Mouse (Mus musculus) testis, postnatal 10 days (tissue): ENCODE measurements around the gene Vwa3b.
A peak's percentile ranks its signal among the peaks of the same experiment; 100 is the strongest.

Source experiments
- DNase-seq: peaks from one replicate; pipeline ENCODE4 v3.0.0; 2021; ENCODE audit warnings: low spot score

Gene Vwa3b

DNA sequence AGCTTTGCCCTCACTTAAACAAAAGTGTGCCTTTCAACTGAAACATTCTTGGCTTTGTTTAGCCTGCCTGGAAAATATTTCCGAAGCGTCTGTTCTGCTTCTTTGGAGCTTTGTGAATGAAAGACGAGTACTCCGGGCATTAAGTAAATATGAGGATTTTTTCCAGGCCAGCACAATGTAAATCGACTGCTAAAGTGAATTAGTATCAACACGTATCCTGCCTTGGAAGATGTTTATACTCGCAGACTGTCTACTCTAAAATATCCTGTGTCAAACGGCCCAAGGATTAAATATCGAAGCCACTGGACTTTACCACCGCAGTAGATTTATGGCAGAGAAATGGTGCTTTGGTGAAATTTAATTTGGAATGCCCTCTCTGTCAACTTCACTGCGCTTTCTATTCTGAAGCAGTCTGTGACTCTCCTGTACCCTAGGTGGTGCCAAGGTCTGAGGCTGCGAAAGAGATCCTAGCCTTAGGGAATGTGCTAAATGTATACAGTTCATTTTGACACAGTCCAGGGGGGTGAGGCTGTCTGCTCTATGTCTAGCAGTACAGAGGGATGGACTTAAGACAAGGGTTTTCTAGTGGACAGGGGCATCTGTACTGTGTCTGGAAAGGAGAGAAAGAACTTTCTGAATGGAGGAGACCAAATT lies 98.4 kb downstream of the Vwa3b start:
- DNase-seq, result no peak

DNA sequence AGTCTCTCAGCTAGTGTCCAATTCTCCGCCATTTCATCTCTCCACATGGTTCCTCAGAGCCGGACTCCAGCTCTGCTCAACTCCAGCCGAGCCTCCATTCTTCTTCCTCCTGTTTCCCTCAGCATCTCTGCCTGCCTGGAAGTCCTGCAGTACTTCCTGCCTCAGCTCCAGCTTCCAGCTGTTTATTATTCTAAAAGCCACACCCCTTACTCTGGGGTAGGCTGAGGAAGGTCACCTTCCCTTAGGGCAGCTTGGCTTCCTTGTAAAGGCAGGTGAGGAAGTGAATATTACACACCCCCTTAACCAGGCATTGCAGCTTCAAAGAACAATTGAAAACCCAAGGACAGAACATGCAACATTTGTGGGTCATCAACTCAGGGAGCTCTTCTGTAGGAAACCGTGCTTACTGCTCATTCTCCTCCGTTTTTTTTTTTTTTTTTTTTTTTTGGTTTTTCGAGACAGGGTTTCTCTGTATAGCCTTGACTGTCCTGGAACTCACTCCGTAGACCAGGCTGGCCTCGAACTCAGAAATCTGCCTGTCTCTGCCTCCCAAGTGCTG lies 103.7 kb downstream of the Vwa3b start:
- no peak for DNase-seq

DNA sequence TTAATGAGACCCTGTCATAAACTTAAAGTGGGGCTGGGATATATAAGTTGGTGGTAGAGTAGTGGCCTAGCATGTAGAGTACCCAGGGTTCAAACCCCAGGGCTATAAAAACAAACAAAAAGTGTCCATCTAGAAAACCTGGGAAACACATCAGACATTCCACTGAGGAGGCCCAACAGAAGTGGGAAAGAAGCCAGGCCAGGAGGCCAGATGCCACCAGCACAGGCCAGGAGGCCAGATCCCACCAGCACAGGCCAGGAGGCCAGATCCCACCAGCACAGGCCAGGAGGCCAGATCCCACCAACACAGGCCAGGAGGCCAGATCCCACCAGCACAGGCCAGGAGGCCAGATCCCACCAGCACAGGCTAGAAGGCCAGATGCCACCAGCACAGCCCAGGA lies 104.8 kb downstream of the Vwa3b start:
- no peak for DNase-seq

DNA sequence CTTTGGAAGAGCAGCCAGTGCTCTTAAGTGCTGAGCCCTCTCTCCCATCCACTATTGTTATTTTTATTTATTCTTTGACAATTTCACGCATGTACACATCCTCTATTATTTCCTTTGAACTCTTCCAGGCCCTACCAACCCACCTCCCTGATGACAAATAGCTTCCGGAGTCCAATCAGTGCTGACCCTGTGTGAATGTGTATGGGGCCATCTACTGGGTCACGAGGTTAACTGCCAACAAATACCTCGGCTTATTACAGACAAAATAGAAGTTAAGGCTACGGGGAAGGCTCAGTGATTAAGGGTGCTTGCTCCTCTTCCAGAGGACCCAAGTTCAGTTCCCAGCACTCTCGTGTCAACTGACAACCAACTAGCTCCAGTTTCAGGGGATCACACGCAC lies 106.0 kb downstream of the Vwa3b start:
- no peak for DNase-seq

DNA sequence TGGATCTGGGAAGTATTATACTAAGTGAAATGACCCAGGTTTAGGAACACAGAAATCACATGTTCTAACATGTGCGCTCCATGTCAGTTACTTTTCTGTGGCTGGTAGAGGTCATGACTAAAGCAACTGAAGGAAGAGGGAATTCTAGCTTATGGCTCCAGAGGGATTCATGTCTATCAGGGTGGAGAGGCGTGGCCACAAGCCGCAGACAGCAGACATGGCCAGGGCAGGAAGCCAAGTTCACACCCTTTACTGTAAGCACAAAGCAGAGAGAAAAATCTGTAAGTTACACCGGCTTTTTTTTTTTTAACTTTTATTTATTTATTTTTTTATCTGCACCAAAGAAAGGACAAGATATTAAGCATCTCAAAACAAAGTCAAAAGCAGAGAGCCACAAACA lies 119.6 kb downstream of the Vwa3b start:
- DNase-seq, result no peak

DNA sequence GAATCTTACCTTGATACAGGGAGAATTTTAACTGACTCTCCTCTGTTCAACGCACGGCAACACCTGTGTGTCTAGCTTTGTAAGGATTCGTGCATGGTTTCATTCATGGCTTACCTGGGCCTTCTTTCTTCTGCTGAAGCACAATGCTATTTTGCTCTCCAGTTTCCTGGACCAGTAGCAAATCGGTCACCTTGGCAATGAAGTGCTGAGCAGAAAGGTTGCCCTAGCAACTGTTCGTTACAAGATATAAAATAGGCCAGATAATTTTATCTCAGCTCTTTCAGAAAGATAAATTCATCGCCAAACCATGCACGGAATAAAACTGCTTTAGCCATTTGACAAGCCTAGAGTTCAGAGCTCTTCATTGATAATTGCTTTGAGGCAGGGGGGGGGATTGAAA lies 123.5 kb downstream of the Vwa3b start:
- no peak for DNase-seq

DNA sequence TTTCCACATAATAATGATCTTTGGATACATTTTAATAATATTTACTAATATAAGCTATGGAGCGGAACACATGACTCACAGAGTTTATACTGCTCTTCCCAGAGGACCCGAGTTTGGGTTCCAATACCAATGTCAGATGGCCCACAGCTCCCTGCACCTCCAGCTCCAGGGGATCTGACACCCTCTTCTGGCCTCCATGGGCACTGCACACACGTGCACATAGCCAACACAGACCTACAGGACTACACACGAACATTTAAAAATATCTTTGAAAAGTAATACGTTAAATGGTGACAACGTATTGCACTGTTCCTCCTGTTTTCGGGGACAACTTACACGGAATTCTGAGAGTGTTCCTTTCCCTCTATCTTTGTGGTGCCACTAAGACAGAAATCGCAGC lies 125.5 kb downstream of the Vwa3b start:
- DNase-seq, result no peak

DNA sequence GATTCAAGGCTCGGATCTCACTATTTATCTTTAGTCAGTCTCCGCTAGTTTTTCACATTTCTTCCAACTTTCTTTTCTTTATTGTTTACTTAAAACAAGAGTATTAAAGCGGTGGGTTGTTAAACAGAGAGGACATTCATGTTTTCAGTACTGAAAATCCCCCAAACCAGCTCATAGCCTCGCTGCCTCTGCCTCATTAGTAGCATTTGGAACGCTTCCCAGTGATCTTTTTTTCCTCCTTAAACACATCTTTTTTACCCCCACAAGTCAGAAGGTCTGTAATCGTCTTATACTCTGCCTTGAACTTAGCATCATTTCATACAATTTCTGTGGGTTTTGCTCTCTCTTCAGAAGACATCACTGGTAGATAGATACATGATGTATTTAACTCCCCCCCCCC lies 139.7 kb downstream of the Vwa3b start:
- DNase-seq, result no peak

DNA sequence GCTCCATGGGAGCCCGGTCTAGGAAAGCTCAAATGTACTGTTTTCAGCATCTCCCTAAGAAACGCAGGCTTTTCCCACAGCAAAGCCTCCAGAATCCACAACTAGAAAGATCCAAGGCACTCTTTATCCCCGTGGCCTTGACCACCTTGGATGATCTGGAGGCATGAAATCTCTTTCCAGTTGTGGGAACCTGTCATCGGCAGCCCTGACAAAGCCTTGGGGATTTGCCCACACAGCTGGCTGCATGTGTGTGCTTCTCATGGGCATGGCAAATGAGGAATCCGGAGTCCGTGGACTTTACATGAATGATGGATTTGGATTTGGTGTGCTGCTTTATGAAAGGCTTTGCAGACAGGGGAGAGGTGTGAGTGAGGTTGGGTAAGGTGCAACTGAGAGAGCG lies 141.5 kb downstream of the Vwa3b start:
- no peak for DNase-seq

DNA sequence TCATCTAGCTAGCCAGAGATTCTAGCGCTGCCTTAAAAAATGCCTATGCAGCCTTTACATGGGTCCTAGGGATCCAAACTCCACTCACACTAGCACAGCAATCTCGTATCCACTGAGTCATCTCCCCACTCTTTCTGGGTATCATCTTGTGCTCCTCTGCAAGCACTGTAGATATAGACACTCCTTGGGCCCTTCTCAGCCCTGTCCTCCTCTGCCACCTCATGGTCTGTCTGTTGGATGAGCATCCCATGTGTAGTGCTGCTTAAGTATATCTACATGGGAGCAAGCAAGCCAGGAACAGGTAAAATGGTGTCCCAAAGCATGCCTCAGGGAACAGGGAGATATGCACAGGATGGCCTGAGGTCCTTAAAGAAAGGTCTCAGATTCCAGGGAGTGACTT lies 151.5 kb downstream of the Vwa3b start:
- no peak for DNase-seq

DNA sequence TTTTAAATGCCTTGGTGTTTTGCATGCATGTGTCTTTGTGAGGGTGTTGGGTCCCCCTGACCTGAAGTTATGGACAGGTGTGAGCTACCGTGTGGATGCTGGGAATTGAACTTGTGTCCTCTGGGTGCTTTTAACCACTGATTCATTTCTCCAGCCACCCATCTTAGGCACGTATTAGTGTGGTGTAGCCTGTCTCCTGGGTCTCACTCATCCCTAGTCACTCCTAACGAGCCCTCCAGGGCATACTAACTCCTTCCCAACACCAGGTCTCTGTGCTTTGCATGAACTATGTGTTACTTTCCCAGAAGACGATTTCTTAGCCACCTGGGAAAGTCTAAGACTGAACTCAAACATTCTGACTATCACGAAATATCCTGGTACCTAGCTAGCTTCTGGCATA lies 153.5 kb downstream of the Vwa3b start:
- DNase-seq, result no peak

DNA sequence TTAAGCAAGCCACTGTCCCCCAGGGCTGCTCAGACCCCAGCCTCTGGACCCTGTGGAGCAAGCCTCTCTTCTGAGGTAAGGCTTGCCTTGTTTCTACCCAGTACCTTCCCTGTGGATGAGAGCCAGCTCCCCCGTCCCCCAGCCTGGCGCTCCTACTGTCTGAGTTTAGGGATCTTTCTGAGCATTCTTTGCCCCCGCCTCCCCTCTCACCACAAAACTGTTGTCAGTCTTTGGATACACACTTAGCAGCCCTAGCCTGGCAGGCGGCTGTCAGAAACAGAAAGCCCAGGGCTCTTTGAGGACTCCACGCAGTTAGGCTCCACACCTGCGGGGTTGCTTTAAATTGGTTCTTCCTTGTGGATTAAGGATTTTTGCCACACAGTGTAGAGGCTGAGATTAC lies 160.7 kb downstream of the Vwa3b start:
- DNase-seq, result no peak

DNA sequence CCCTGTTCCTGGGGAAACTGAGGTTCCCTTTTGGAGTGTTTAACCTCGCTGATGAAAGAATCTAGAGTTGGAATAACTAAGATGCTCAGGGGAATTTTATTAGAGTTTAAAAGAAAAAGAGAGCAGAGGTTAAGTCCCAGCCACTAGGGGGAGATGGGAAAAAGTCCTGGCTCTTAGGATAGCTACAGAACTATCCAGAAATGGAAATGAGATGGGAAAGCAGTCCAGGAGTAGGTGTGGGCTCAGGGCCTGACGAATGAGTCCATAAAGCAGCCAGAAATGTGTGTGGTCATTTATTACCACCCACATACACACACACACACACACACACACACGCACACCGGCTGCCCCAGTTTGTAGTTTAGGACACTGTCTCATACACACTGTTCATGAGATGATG lies 168.2 kb downstream of the Vwa3b start:
- DNase-seq, result no peak

DNA sequence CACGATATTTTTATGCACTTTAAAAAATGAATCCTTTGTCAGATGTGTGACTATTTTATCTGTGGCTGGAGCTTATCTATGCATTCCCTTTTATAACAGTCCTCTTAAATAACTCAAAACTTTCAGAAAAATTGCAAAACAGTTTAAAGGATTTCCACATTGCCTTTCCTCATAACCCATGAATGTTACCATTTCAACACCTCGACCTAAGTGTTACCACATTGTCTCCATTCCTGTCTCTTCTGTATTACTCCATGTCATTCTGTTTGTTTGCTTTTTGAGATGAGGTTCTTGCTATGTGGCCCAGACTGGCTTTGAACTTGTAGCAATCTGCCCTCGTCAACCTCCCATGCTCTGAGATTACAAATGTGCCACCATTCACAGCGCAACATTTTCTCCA lies 175.0 kb downstream of the Vwa3b start:
- DNase-seq, result no peak

DNA sequence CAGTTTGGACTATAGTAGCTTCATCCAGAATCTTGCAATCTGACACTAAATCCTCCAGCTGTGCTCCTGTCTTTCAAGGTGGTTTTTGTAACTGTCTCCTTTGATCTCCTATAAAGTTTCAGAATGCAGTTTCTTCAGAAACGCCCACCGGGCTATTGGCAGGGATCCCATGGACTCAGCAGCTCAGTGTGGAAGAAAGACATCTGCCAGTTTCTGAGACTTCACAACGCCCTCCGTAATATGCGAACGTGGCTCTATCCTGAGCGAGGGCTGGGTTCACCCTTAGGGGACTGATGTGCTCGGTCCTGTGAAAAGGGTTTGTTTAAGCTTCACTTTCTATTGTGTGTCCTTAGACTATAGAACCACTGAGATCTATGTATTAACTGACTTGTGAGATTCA lies 181.3 kb downstream of the Vwa3b start:
- no peak for DNase-seq

DNA sequence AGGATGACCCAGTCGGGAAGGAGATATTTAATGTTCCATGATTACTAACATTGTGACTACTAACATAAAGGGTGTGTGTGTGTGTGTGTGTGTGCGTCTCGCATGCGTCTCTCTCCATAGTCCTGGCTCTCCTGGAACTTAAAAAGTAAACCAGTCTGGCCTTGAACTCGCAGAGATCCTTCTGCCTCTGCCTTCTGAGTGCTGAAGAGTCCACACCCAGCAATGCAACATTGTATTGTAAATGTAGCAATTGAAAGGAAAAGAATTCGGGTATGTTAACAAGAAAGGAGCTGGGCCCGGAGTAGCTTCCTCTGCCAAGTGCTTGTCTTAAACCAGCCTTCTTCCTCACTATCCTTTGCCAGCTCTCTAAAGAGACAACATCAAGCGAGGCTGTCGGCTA lies 186.0 kb downstream of the Vwa3b start:
- DNase-seq, result no peak

DNA sequence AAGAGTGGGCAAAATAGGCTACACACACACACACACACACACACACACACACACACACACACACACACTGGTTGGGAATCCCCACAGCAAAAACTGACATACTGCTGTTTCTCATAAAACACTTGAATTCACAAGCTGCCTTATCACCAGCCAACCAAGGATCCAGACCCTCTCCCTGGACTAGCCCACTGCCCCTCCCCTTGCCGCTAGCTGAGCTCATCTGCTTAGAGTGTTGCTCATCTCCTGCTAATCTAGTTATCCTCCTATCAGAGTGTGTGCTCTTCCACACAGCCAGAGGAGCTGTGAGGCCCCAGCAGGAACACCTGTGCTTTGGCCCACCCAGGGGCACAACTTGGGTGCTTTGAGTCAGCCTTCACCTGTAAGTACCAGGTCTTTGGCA lies 187.7 kb downstream of the Vwa3b start, which contains the start of gene Cnga3:
Gene Cnga3 (plus strand): TSS at position 291 of the 400 bp plus-strand sequence.
- DNase-seq, result no peak

DNA sequence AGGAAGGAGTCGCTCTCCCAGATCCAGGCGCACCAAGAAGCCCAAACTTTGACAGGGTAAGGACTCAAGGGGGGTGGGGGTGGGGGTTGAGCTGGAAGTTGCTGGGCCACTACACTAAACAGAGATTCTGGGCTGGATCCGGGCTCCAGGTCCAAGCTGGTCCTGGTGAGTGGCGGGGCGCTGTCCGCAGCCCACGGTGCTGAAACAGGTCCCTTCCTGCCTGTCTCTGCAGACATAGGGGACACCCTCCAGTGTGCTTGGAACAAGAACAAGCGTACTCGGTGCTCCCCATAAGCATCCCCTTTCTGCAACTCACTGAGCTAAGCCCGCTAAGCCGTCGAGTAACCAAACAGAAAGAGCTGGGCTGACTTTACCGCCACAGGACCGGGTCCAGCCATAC lies 192.0 kb downstream of the Vwa3b start:
- DNase-seq, result peak; percentile 85

DNA sequence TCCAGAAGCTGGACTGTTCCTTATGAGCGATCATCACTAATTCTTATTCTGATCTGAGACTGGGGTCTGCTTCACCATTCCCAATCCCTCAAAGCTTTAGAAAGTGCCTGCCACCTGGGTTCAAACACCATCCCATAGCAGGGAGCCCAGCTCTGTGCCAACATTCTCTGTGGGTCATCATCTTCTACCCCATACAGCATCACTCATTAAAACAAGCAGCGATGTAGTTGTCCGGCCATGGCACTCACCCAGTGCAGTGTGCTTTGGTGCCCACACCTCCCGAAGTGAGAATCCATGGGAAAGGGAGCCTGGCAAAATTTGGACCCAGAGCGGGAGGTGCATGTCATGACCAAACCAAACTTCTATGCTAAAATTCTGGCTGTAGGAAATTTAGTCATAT lies 193.2 kb downstream of the Vwa3b start:
- DNase-seq, result no peak

DNA sequence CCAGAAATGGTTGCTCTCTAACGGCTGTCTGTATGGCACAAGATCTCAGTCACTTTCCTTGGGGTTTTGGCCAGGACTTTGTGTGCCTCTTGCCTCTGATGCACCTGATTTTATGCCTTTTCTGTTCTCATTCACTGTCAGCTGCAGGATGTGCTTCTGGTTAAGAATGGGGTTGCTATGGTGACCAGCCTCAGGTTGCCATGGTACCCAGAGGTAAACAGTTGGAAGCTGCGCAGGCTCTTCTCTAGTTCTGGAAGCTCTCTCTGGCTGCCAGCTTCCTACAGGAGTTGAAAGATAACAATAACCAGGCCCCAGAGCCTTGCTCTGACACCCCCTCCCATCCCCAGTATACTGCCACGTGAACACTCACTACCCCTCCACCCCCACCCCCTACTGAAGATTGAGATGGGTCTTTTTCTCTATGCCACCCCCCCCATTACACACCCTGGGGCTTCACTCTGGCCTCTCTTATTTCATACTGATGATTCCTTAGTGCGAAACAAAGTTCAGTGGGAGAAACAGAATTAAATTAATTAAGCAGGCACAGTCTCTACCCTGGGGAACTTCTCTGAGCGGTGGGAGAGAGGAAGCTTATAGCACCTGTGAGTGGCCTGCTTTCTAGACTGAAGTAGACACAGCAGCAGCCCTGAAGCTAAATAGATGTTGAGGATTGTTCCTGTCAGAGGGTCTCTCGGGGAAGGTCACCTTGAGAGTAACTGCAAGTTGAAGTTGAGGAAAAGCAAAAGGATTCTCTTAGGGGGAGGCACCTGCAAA lies 193.9 kb downstream of the Vwa3b start:
- no peak for DNase-seq

DNA sequence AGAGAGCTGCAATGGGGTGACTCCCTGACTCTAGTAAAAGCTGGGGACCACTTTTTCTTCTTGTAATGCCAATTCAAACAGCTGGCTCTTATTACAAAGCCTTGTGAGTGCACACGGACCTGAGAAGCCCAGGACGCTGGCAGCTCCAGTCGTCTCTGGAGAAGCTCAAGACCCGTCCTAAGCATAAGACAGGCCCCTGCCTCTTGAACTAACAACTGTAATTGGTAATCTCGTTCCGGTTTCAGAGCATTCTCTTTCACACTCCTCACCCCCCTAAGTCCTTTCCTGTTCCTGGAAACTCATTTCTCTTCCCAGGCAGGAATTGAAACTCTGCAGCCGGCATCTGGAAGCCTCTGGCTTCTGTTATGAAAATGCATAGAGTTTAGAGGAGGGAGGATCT lies 195.6 kb downstream of the Vwa3b start:
- no peak for DNase-seq

DNA sequence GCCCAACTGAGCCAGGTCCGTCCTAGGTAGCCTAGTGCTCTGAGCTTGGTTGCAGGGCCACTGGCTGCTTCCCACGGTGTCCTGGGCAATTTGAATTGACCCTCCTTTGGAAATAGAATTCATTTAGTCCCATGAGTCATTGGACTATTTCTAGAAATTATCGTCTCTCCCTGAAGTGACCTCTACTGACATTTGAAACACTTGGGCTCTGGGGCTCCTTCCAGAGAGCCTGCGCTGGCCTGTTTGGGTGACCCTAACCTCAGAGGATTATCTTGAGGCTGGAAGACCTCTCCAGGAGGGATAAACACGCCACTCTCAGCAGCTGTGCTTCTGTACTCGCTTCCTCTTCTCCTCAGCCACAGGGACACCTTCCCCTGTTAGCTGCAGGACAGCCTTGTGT lies 204.0 kb downstream of the Vwa3b start:
- DNase-seq, result no peak

DNA sequence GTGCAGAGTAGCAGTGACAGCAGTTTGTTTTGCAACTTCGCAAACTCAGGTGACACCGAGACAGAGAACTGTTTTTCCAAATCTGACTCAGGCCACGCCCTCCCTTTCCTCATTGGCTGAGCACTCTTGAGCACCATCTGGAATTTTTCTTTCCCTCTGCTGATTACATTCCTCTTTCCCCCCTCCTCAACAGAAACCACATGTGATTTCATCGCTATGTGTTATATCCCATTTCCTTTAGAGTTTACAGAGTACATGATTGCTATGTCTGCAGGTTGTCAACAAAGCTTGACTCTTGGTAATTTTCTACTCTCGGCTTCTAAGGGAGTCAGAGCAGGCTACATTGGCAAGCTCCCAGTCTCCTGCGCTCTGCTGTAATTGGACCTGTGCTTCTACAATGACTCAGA lies 204.9 kb downstream of the Vwa3b start:
- DNase-seq, result no peak
